Mouse (Mus musculus) stomach, postnatal 0 days (tissue): ENCODE results near the gene Mrps7.

Experiments
- CTCF ChIP-seq: IDR thresholded peaks from 2 replicates; pipeline ENCODE4 v1.5.1; 2016; ENCODE audit warnings: antibody characterized with exemption, low read depth, mild to moderate bottlenecking, moderate library complexity
- EP300 ChIP-seq: optimal IDR thresholded peaks from 2 replicates; pipeline ENCODE3; 2016; ENCODE audit warnings: antibody characterized with exemption

DNA sequence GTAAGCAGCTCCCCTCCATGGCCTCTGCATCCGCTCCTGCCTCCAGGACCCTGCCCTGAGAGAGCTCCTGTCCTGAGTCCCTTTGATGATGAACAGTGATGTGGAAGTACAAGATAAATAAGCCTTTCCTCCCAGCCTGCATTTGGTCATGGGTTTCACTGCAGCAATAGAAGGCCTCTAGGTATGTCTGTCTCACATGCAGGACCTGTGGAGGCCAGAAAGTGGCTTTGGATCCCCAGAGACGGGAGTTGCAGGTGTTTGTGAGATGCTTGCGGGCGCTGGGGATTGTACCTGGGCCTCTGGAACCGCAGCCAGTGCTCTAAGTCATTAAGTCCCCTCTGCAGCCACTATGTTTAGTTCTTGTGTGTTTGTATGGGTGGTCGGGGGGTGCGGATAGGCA is 16.2 kb downstream of the Mrps7 start:
- TF ChIP-seq CTCF, result no peak
- TF ChIP-seq EP300, result no peak
